Mouse (Mus musculus): Measurements from ENCODE around the gene Sgcd. TPM values are rescaled to one million over a fixed set of nuclear protein-coding genes. Genes with fewer than 3 reads are reported as not detected.

Gene Sgcd
- total RNA-seq, 1 experiment, result 1.0 TPM

GRCm38 (mm10) chr11:47015683-47016082, 973.1 kb downstream of the Sgcd start:
- DNase-seq (ENCODE audit: low read depth, low spot score), result no peak
- Histone ChIP-seq H3K4me1 (ENCODE audit: control insufficient read depth in 2 of 2, insufficient read depth in 2 of 2, low read length in 2 of 2, poor library complexity in 1 of 2) (no peaks in the 10 kb centered on the region), H3K27ac (ENCODE audit: insufficient read depth, low read depth, low read length, poor library complexity, severe bottlenecking) (no peak overlapping the region), H3K4me3 (ENCODE audit: insufficient read depth in 1 of 2, low read depth in 1 of 2, low read length in 2 of 2, poor library complexity in 1 of 2, severe bottlenecking in 1 of 2) (no peak overlapping the region), H3K9me3 (ENCODE audit: control insufficient read depth, insufficient read depth, low read depth, low read length) (0 out of 2 replicates have a peak, but pooled peaks cover 2% of the 10 kb centered on the region), H3K36me3 (ENCODE audit: control insufficient read depth, insufficient read depth, low read length, poor library complexity, severe bottlenecking) (no peaks in the 10 kb centered on the region), H3K9ac (ENCODE audit: insufficient read depth, low read depth, low read length, poor library complexity, severe bottlenecking) (no peak overlapping the region)
- in situ Hi-C loops (cut with MboI; ENCODE audit: low sequenced_read_pairs in 2 of 2, unreplicated experiment in 2 of 2), result no loop called here
- TF ChIP-seq HCFC1 (IDR thresholded peaks at IDR 0.05; ENCODE audit: borderline replicate concordance, insufficient read depth, low read length) (no peak), ZC3H11A (IDR thresholded peaks at IDR 0.05; ENCODE audit: borderline replicate concordance, low read depth, low read length) (no peak), MAFK (IDR thresholded peaks at IDR 0.05; ENCODE audit: insufficient read depth, low read depth, low read length) (no peak), ZNF384 (IDR thresholded peaks at IDR 0.05; ENCODE audit: low read depth, low read length) (no peak), CHD2 (IDR thresholded peaks at IDR 0.05; ENCODE audit: low read depth, low read length) (no peak)

GRCm38 (mm10) chr11:47014278-47014677, 974.5 kb downstream of the Sgcd start:
- H3K9ac ChIP-seq (ENCODE audit: insufficient read depth, low read depth, low read length, poor library complexity, severe bottlenecking), result no peak overlapping the region
- no peaks in the 10 kb centered on the region for H3K4me1 ChIP-seq (ENCODE audit: control insufficient read depth in 2 of 2, insufficient read depth in 2 of 2, low read length in 2 of 2, poor library complexity in 1 of 2)
- no peaks in the 10 kb centered on the region for H3K36me3 ChIP-seq (ENCODE audit: control insufficient read depth, insufficient read depth, low read length, poor library complexity, severe bottlenecking)
- 0 out of 2 replicates have a peak, but pooled peaks cover 2% of the 10 kb centered on the region for H3K9me3 ChIP-seq (ENCODE audit: control insufficient read depth, insufficient read depth, low read depth, low read length)
- TF ChIP-seq ZC3H11A (IDR thresholded peaks at IDR 0.05; ENCODE audit: borderline replicate concordance, low read depth, low read length), result no peak
- TF ChIP-seq HCFC1 (IDR thresholded peaks at IDR 0.05; ENCODE audit: borderline replicate concordance, insufficient read depth, low read length), result no peak
- no peak for TF ChIP-seq CHD2 (IDR thresholded peaks at IDR 0.05; ENCODE audit: low read depth, low read length)
- TF ChIP-seq ZNF384 (IDR thresholded peaks at IDR 0.05; ENCODE audit: low read depth, low read length), result no peak
- TF ChIP-seq MAFK (IDR thresholded peaks at IDR 0.05; ENCODE audit: insufficient read depth, low read depth, low read length), result no peak
- in situ Hi-C loops (cut with MboI; ENCODE audit: low sequenced_read_pairs in 2 of 2, unreplicated experiment in 2 of 2), result no loop called here
- H3K27ac ChIP-seq (ENCODE audit: insufficient read depth, low read depth, low read length, poor library complexity, severe bottlenecking), result no peak overlapping the region
- DNase-seq (ENCODE audit: low read depth, low spot score), result no peak
- H3K4me3 ChIP-seq (ENCODE audit: insufficient read depth in 1 of 2, low read depth in 1 of 2, low read length in 2 of 2, poor library complexity in 1 of 2, severe bottlenecking in 1 of 2), result no peak overlapping the region

- no peak overlapping the region for H3K9ac ChIP-seq (ENCODE audit: insufficient read depth, low read depth, low read length, poor library complexity, severe bottlenecking)
- no peak overlapping the region for H3K27ac ChIP-seq (ENCODE audit: insufficient read depth, low read depth, low read length, poor library complexity, severe bottlenecking)
- no peak for DNase-seq (ENCODE audit: low read depth, low spot score)
- TF ChIP-seq HCFC1 (IDR thresholded peaks at IDR 0.05; ENCODE audit: borderline replicate concordance, insufficient read depth, low read length) (no peak), ZC3H11A (IDR thresholded peaks at IDR 0.05; ENCODE audit: borderline replicate concordance, low read depth, low read length) (no peak), MAFK (IDR thresholded peaks at IDR 0.05; ENCODE audit: insufficient read depth, low read depth, low read length) (no peak), CHD2 (IDR thresholded peaks at IDR 0.05; ENCODE audit: low read depth, low read length) (no peak)
- H3K4me3 ChIP-seq (ENCODE audit: insufficient read depth in 1 of 2, low read depth in 1 of 2, low read length in 2 of 2, poor library complexity in 1 of 2, severe bottlenecking in 1 of 2), result no peak overlapping the region
- in situ Hi-C loops (cut with MboI; ENCODE audit: low sequenced_read_pairs in 2 of 2, unreplicated experiment in 2 of 2), result no loop called here
- no peaks in the 10 kb centered on the region for H3K4me1 ChIP-seq (ENCODE audit: control insufficient read depth in 2 of 2, insufficient read depth in 2 of 2, low read length in 2 of 2, poor library complexity in 1 of 2)
- no peaks in the 10 kb centered on the region for H3K36me3 ChIP-seq (ENCODE audit: control insufficient read depth, insufficient read depth, low read length, poor library complexity, severe bottlenecking)
- no peaks in the 10 kb centered on the region for H3K9me3 ChIP-seq (ENCODE audit: control insufficient read depth, insufficient read depth, low read depth, low read length)
These were observed 978.6 kb downstream of the Sgcd start for GRCm38 (mm10) chr11:47010166-47010565.

- DNase-seq (ENCODE audit: low read depth, low spot score), result no peak
- no peak overlapping the region for H3K27ac ChIP-seq (ENCODE audit: insufficient read depth, low read depth, low read length, poor library complexity, severe bottlenecking)
- H3K4me1 ChIP-seq (ENCODE audit: control insufficient read depth in 2 of 2, insufficient read depth in 2 of 2, low read length in 2 of 2, poor library complexity in 1 of 2), result no peaks in the 10 kb centered on the region
- in situ Hi-C loops (cut with MboI; ENCODE audit: low sequenced_read_pairs in 2 of 2, unreplicated experiment in 2 of 2), result no loop called here
- no peak overlapping the region for H3K4me3 ChIP-seq (ENCODE audit: insufficient read depth in 1 of 2, low read depth in 1 of 2, low read length in 2 of 2, poor library complexity in 1 of 2, severe bottlenecking in 1 of 2)
- H3K9ac ChIP-seq (ENCODE audit: insufficient read depth, low read depth, low read length, poor library complexity, severe bottlenecking), result no peak overlapping the region
- H3K9me3 ChIP-seq (ENCODE audit: control insufficient read depth, insufficient read depth, low read depth, low read length), result no peaks in the 10 kb centered on the region
- no peaks in the 10 kb centered on the region for H3K36me3 ChIP-seq (ENCODE audit: control insufficient read depth, insufficient read depth, low read length, poor library complexity, severe bottlenecking)
- no peak for TF ChIP-seq MAFK (IDR thresholded peaks at IDR 0.05; ENCODE audit: insufficient read depth, low read depth, low read length)
- no peak for TF ChIP-seq CHD2 (IDR thresholded peaks at IDR 0.05; ENCODE audit: low read depth, low read length)
- no peak for TF ChIP-seq HCFC1 (IDR thresholded peaks at IDR 0.05; ENCODE audit: borderline replicate concordance, insufficient read depth, low read length)
- no peak for TF ChIP-seq ZC3H11A (IDR thresholded peaks at IDR 0.05; ENCODE audit: borderline replicate concordance, low read depth, low read length)
These were observed 983.4 kb downstream of the Sgcd start for GRCm38 (mm10) chr11:47005301-47005875.

GRCm38 (mm10) chr11:46939311-46939710, 1049.5 kb downstream of the Sgcd start:
- no peak overlapping the region for H3K27ac ChIP-seq (ENCODE audit: insufficient read depth, low read depth, low read length, poor library complexity, severe bottlenecking)
- no peaks in the 10 kb centered on the region for H3K9me3 ChIP-seq (ENCODE audit: control insufficient read depth, insufficient read depth, low read depth, low read length)
- H3K4me1 ChIP-seq (ENCODE audit: control insufficient read depth in 2 of 2, insufficient read depth in 2 of 2, low read length in 2 of 2, poor library complexity in 1 of 2), result no peaks in the 10 kb centered on the region
- TF ChIP-seq CHD2 (IDR thresholded peaks at IDR 0.05; ENCODE audit: low read depth, low read length) (no peak), ZC3H11A (IDR thresholded peaks at IDR 0.05; ENCODE audit: borderline replicate concordance, low read depth, low read length) (no peak), HCFC1 (IDR thresholded peaks at IDR 0.05; ENCODE audit: borderline replicate concordance, insufficient read depth, low read length) (no peak), ZNF384 (IDR thresholded peaks at IDR 0.05; ENCODE audit: low read depth, low read length) (no peak), MAFK (IDR thresholded peaks at IDR 0.05; ENCODE audit: insufficient read depth, low read depth, low read length) (no peak)
- no peaks in the 10 kb centered on the region for H3K36me3 ChIP-seq (ENCODE audit: control insufficient read depth, insufficient read depth, low read length, poor library complexity, severe bottlenecking)
- in situ Hi-C loops (cut with MboI; ENCODE audit: low sequenced_read_pairs in 2 of 2, unreplicated experiment in 2 of 2), result no loop called here
- no peak overlapping the region for H3K9ac ChIP-seq (ENCODE audit: insufficient read depth, low read depth, low read length, poor library complexity, severe bottlenecking)
- no peak overlapping the region for H3K4me3 ChIP-seq (ENCODE audit: insufficient read depth in 1 of 2, low read depth in 1 of 2, low read length in 2 of 2, poor library complexity in 1 of 2, severe bottlenecking in 1 of 2)
- no peak for DNase-seq (ENCODE audit: low read depth, low spot score)
